In genomic region chr16:21831764-21832163, GRCm38 (mm10) we compare ENCODE assay signal across 25 mouse cellular contexts. TPM values are rescaled to one million over a fixed set of nuclear protein-coding genes. Genes with fewer than 3 reads are reported as not detected.
DNase-seq lines count a peak whose midpoint lies in the region; ATAC-seq and TF ChIP-seq lines count a peak whose summit lies in the region.
"Had no signal": no experiment of that assay in that cellular context is flagged by ENCODE, and none has a peak within 500 bp of the region (broad histone marks: within the 10 kb centered on the region; RNA-seq: fewer than 3 reads in every experiment).

No protein-coding gene starts in this region.

- no peak overlapping the region for H3K4me2 ChIP-seq in forebrain, postnatal 0 days (ENCODE audit: low read depth)
- no peak overlapping the region for H3K4me2 ChIP-seq in intestine, embryonic 14.5 days (ENCODE audit: low read length)
- H3K4me2 ChIP-seq in liver, embryonic 13.5 days = no peak overlapping the region
- H3K4me2 ChIP-seq: heart, embryonic 15.5 days; hindbrain, embryonic 14.5 days; limb, embryonic 15.5 days; midbrain, embryonic 11.5 days; neural tube, embryonic 15.5 days had no signal

- no peaks in the 10 kb centered on the region for H3K4me1 ChIP-seq in forebrain, postnatal 0 days (ENCODE audit: insufficient read depth)
- peaks cover 26% of the 10 kb centered on the region for H3K4me1 ChIP-seq in forebrain, embryonic 10.5 days
- H3K4me1 ChIP-seq in intestine, embryonic 14.5 days (replicated peaks; ENCODE audit: control insufficient read depth, insufficient read depth, low read length) = peaks cover 10% of the 10 kb centered on the region
- peaks cover 6% of the 10 kb centered on the region; the same call in 1 of the 2 replicates for H3K4me1 ChIP-seq in liver, embryonic 13.5 days (replicated peaks)

- no peaks in the 10 kb centered on the region for H3K27me3 ChIP-seq in forebrain, postnatal 0 days (ENCODE audit: insufficient read depth, low read length)
- H3K27me3 ChIP-seq in forebrain, embryonic 10.5 days (ENCODE audit: poor library complexity, severe bottlenecking) = no peaks in the 10 kb centered on the region
- no peaks in the 10 kb centered on the region for H3K27me3 ChIP-seq in intestine, embryonic 14.5 days (replicated peaks; ENCODE audit: control insufficient read depth, insufficient read depth, low read length)
- H3K27me3 ChIP-seq in liver, embryonic 13.5 days = no peaks in the 10 kb centered on the region
- H3K27me3 ChIP-seq: heart, embryonic 15.5 days; limb, embryonic 15.5 days; neural tube, embryonic 15.5 days had no signal

- no peak for DNase-seq in forebrain, postnatal 0 days
- DNase-seq in forebrain, embryonic 10.5 days (ENCODE audit: extremely low spot score, low spot score) = no peak
- no peak for DNase-seq in intestine, embryonic 14.5 days (ENCODE audit: low spot score)
- no peak for DNase-seq in liver, embryonic 13.5 days
- peak; percentile 37 for DNase-seq in lung, postnatal 36 days
- DNase-seq in thymus, postnatal 4 days = no peak
- no peak for DNase-seq in adrenal gland, postnatal 14 days
- DNase-seq: adrenal gland, postnatal 10 days; cerebellum, adult 9-11 months; heart, postnatal 4 days; kidney, postnatal 25 days; layer of hippocampus, postnatal 36 days; left cerebral cortex, postnatal 4 days; right cerebral cortex, adult 18-20 months; thymus, postnatal 14 days had no signal

- H3K9ac ChIP-seq in forebrain, postnatal 0 days = no peak overlapping the region
- H3K9ac ChIP-seq in intestine, embryonic 14.5 days (ENCODE audit: low read length) = no peak overlapping the region
- no peak overlapping the region for H3K9ac ChIP-seq in liver, embryonic 13.5 days
- H3K9ac ChIP-seq: heart, embryonic 15.5 days; hindbrain, embryonic 14.5 days; limb, embryonic 15.5 days; neural tube, embryonic 15.5 days had no signal

- H3K4me3 ChIP-seq in forebrain, postnatal 0 days (ENCODE audit: low read depth, low read length) = no peak overlapping the region
- no peak overlapping the region for H3K4me3 ChIP-seq in forebrain, embryonic 10.5 days
- no peak overlapping the region for H3K4me3 ChIP-seq in intestine, embryonic 14.5 days (ENCODE audit: low read depth, low read length)
- H3K4me3 ChIP-seq in liver, embryonic 13.5 days (replicated peaks) = no peak overlapping the region
- H3K4me3 ChIP-seq: heart, embryonic 15.5 days; layer of hippocampus, adult 2 months; limb, embryonic 15.5 days; neural tube, embryonic 15.5 days had no signal

- H3K9me3 ChIP-seq in forebrain, postnatal 0 days (ENCODE audit: low read length) = no peaks in the 10 kb centered on the region
- no peaks in the 10 kb centered on the region for H3K9me3 ChIP-seq in forebrain, embryonic 10.5 days
- no peaks in the 10 kb centered on the region for H3K9me3 ChIP-seq in intestine, embryonic 14.5 days (ENCODE audit: control insufficient read depth, low read length)
- no peaks in the 10 kb centered on the region for H3K9me3 ChIP-seq in liver, embryonic 13.5 days (replicated peaks)
- H3K9me3 ChIP-seq: heart, embryonic 15.5 days; limb, embryonic 15.5 days; neural tube, embryonic 15.5 days had no signal

- 81% methylated on average over 5 of the region's 5 CpGs for WGBS in forebrain, postnatal 0 days
- 91% methylated on average over 5 of the region's 5 CpGs for WGBS in forebrain, embryonic 10.5 days
- WGBS in intestine, embryonic 14.5 days = 55% methylated on average over 5 of the region's 5 CpGs
- 57% methylated on average over 5 of the region's 5 CpGs for WGBS in liver, embryonic 13.5 days (ENCODE audit: insufficient replicate concordance)

- ATAC-seq in forebrain, postnatal 0 days = 0 out of 2 replicates have a peak, but pooled peaks have one; percentile 20
- peak; percentile 66 for ATAC-seq in intestine, embryonic 14.5 days (replicated peaks; ENCODE audit: low FRiP score, low TSS enrichment, low read depth)
- ATAC-seq in liver, embryonic 13.5 days (ENCODE audit: low read depth) = peak; percentile 70
- no peak for ATAC-seq in cerebellum, adult (ENCODE audit: insufficient number of reproducible peaks, low FRiP score, low TSS enrichment)
- ATAC-seq: forebrain, embryonic 16.5 days; inflammation-experienced regulatory T-cells, adult 6 months had no signal

- TF ChIP-seq CTCF in forebrain, postnatal 0 days (IDR thresholded peaks at IDR 0.05; ENCODE audit: low read depth) = no peak

- H3K36me3 ChIP-seq in forebrain, postnatal 0 days (ENCODE audit: insufficient read depth) = no peaks in the 10 kb centered on the region
- H3K36me3 ChIP-seq in forebrain, embryonic 10.5 days (replicated peaks) = no peaks in the 10 kb centered on the region
- no peaks in the 10 kb centered on the region for H3K36me3 ChIP-seq in intestine, embryonic 14.5 days (ENCODE audit: control insufficient read depth, insufficient read depth, low read length)
- no peaks in the 10 kb centered on the region for H3K36me3 ChIP-seq in liver, embryonic 13.5 days
- H3K36me3 ChIP-seq: heart, embryonic 15.5 days; limb, embryonic 15.5 days; neural tube, embryonic 15.5 days had no signal

- H3K27ac ChIP-seq in forebrain, postnatal 0 days (ENCODE audit: low read depth, low read length) = no peak overlapping the region
- no peak overlapping the region for H3K27ac ChIP-seq in forebrain, embryonic 10.5 days
- no peak overlapping the region for H3K27ac ChIP-seq in intestine, embryonic 14.5 days (ENCODE audit: low read depth)
- peak overlapping the region; percentile 39; the same call in 1 of the 2 replicates for H3K27ac ChIP-seq in liver, embryonic 13.5 days
- H3K27ac ChIP-seq: heart, embryonic 15.5 days; hindbrain, embryonic 14.5 days; layer of hippocampus, adult 2 months; limb, embryonic 15.5 days; neural tube, embryonic 15.5 days had no signal

RNA-seq across cellular contexts. Expression of gene Map3k13, which starts 37.6 kb away (rescaled TPM):
- total RNA-seq in forebrain, postnatal 0 days (2014; rRNA removed) = 7.0 and 8.7 TPM in 2 replicates
- 1.3 and 3.0 TPM in 2 replicates for polyA plus RNA-seq in forebrain, postnatal 0 days (2015; fragmentation: Nextera tagmentation; extraction: Ambion mirVana)
- 1.1 and 1.7 TPM in 2 replicates for polyA plus RNA-seq in forebrain, embryonic 10.5 days (2016; fragmentation: Nextera tagmentation; extraction: Ambion mirVana)
- 1.4 and 1.7 TPM in 2 replicates for polyA plus RNA-seq in intestine, embryonic 14.5 days (2014; fragmentation: Nextera tagmentation; extraction: Ambion mirVana)
- 0.35 TPM in 2 replicates for polyA plus RNA-seq in liver, embryonic 13.5 days (2015; fragmentation: Nextera tagmentation; extraction: Ambion mirVana)
- total RNA-seq in adrenal gland, postnatal 14 days (2021) = 0.94 and 2.0 TPM in 2 replicates
- total RNA-seq: megakaryocyte progenitor cell, adult 5-6 weeks had no signal

RNA-seq across cellular contexts. Expression of gene Ehhadh, which starts 44.2 kb away (rescaled TPM):
- total RNA-seq in forebrain, postnatal 0 days (2014; rRNA removed) = 1.6 and 1.9 TPM in 2 replicates
- polyA plus RNA-seq in forebrain, postnatal 0 days (2015; fragmentation: Nextera tagmentation; extraction: Ambion mirVana) = 1.3 and 1.4 TPM in 2 replicates
- polyA plus RNA-seq in forebrain, embryonic 10.5 days (2016; fragmentation: Nextera tagmentation; extraction: Ambion mirVana) = 1.7 and 1.9 TPM in 2 replicates
- polyA plus RNA-seq in intestine, embryonic 14.5 days (2014; fragmentation: Nextera tagmentation; extraction: Ambion mirVana) = 4.2 and 4.8 TPM in 2 replicates
- polyA plus RNA-seq in liver, embryonic 13.5 days (2015; fragmentation: Nextera tagmentation; extraction: Ambion mirVana) = 5.9 and 6.4 TPM in 2 replicates
- total RNA-seq in adrenal gland, postnatal 14 days (2021) = 81.5 and 84.5 TPM in 2 replicates
